Mouse (Mus musculus): ENCODE data around the gene Cops6. TPM values are rescaled to one million over a fixed set of nuclear protein-coding genes. Genes with fewer than 3 reads are reported as not detected.

Gene Cops6
- total RNA-seq, 2 experiments from 2014 or later, result 139 to 142 TPM

DNA sequence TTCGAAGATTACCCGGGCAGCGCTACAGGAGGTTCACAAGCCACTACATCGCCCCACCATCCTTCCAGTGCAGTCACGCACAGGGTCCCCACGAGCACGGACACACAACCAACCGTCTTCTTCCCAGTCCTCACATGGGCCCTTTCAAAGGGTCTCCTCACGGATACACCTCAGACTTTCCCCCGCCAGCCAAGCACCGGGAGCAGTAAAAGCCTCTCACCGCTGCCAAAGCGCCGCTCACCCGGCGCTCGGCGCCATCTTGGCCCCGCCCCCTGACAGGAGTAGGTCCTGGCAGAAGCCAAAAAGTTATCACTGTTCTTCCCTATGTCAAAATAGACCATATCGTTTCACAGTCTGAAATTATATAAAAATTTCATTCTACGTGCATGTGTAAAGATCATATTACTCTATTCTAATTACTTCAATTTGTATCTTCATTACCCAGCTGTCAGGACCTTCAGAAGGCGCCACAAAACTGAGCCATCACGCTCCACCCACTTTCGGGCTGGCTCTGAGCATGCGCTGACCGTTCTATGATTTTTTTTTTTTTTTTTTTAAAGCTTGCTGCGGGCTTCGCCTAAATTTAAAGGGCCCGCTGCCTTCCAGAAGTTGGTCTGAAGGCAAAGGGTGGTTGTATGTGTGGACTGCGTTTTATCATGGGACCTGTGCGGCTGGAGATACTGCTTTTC lies 26.2 kb downstream of the Cops6 start, which contains the start of the genes Taf6 and Cnpy4:
TSS of gene Taf6 (minus strand) at position 502 of the 689 bp plus-strand sequence.
TSS of gene Cnpy4 (plus strand) at position 536 of the 689 bp plus-strand sequence.
- peak; percentile 74 to 86 for DNase-seq (ENCODE audit: low spot score in 2 of 2)

DNA sequence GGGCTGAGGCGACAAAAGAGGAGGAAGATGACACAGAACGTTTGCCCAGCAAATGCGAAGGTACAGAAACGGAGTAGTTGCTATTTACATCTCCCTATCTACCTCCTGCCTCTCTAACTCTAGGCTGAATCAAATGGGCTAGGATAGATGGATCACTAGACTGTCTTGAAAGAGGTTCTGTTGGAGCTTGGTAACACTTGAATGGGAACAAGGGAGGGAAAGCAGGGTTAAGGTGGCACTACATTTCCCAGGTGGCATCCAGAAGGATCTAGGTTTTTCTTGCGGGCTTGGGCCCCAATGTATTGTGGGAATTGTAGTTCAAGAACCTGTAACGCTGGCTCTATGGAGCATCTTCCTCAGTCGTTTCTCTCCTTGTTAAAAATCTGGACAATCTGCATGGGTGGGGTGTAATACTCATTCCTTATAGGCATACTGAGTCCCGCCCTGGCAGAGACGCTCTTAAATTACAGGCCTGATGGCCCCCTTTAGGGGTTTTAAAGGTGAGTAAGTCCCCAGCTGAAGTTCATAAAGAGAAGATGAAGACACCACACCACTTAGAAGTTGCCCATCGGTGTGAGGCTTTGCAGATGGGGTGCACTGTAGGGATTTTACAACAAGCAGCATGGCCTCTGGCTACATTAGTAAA lies 26.9 kb downstream of the Cops6 start:
- DNase-seq (ENCODE audit: low spot score in 2 of 2), result peak; percentile 68 to 90

DNA sequence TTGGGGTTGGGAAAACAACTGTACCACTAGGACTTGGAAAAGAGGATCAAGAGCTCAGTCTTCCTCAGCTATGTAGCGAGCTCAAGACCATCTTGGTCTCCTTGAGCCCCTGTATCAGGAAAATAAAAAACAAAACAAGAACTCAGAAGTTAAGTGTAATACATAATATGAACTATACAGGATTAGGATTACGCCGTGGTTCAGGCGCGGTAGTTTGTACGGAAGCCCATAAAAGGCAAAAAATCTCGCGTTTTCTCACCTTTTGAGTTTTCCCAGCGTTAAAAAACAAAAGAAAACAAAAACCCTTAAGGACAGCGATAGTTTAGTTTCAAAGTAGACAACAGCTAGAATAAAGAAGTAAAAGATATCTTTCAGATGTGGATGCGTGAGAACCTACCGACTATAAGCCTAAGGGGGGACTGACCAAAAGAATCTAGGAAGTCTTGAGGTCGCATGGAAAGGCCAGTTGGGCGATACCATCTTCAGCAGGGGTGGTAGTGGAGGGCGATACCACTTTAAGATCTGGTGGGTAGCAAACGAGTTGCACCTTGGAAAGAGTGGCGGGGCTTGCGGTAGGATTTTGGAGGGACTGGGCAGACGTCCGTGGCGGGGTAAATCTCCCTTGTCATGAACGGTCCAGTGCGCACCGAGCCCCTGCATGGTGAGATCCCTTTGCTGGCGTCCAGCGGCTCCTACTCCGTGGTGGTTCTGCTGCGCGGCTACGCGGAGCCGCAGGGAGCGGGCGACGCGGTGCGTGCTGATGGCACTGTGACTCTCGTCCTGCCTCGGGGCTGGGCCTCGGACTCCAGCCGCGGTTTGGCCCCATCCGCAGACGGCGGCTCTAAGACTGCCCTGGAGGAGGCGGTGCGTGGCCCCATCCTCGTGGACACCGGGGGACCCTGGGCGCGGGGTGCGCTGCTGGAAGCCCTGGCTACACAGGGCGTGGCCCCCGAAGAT lies 33.2 kb downstream of the Cops6 start, which contains the start of gene Mblac1:
TSS of gene Mblac1 (plus strand) at position 544 of the 957 bp plus-strand sequence.
- peak; percentile 56 to 91 for DNase-seq (ENCODE audit: low spot score in 2 of 2)

DNA sequence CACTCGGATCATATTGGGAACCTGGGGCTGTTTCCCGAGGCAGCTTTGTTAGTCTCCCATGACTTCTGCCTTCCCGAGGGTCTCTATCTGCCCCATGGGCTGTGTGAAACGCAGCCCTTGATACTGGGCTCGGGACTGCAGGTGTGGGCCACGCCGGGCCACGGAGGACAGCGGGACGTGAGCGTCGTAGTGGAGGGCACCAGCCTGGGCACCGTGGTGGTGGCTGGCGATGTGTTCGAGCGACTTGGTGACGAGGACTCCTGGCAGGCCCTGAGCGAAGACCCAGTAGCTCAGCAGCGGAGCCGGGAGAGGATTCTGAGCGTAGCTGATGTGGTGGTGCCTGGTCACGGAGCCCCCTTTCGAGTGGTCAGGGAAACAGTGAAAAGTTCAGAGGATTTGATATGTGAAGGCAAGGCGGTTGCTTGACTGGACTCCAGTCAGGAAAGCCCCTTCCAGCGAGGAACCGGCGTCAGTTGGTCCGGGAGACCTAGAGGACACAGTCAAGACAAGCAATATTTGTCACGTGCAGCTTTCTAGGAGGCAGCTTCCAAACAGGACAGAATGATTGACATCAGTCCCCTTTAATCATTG lies 34.0 kb downstream of the Cops6 start:
- peak; percentile 21 to 36 for DNase-seq (ENCODE audit: low spot score in 2 of 2)

DNA sequence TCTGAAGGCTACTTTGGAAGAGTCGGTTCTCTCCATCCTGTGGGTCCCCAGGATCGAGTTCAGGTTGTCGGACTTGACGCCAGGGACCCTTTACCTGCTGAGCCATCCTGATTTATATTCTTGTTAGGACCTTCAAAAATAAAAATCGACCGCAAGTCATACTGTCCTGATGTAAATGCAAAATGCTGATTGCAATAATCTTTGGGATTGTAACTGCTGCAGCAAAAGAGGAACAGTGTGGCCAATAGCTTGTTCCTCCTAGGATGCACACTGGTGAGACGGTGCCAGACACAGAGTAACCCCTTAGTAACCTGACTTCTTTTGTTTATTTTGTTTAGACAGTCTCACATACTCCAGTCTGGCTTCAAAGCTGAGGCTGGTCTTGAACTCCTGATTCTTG lies 34.6 kb downstream of the Cops6 start:
- DNase-seq (ENCODE audit: low spot score in 2 of 2), result no peak

DNA sequence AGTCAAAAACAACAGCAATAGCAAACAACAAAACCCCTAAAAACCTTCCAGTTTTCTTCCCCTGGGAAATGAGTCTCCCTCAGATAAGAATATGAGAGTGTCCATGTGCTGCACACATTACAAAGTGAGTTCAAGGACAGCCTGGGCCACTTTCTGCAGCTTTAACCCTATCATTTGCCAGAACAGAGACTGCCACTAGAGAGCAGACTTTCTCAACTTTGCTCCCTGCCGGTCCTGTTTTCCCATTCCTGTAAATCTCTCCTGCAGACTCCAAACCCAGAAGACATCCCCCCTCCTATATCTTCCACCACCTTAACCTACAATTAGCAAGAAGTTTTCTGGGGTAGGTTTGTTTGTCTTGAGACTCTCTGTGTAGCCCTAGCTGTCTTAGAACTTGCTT lies 38.7 kb downstream of the Cops6 start:
- DNase-seq (ENCODE audit: low spot score in 2 of 2), result peak in 1 of 2 experiments; percentile 30

DNA sequence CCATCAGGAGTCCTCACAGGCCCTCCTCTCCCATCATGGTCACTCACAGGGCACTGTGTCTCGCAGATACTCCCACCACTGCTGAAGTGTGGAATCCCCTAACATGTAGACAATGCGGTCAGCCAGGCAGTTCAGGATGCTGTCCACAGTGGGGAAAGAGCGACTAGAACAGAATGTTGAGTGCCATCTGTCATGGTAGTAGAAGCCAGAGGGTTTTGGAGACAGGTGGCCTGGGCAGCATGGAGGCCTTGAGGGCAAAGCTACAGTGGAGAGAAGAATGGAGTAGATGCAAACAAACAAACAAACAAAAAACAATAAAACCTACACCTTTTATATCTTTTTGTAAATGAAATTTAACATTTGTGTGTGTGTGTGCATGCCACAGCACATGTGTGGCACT lies 41.2 kb downstream of the Cops6 start:
- DNase-seq (ENCODE audit: low spot score in 2 of 2), result no peak

DNA sequence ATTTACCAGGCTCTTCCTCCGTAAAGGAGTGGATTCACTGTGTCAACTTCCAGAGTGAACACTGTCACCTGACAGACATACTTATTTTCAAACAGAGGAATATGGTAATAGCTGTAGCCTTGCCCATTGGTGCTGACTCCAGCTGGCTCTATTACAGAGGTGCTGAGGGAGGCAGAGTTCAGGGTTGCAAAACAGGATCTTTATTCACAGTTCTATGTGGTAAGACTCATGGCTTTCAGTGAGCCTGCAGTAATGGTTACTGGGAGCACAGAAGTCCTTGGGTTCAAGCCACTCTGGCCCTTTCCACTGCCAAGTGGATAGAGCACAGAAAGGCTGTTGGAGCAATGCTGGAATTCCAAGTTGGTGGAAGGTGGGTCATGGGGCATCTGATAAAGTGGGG lies 46.4 kb downstream of the Cops6 start:
- no peak for DNase-seq (ENCODE audit: low spot score in 2 of 2)

DNA sequence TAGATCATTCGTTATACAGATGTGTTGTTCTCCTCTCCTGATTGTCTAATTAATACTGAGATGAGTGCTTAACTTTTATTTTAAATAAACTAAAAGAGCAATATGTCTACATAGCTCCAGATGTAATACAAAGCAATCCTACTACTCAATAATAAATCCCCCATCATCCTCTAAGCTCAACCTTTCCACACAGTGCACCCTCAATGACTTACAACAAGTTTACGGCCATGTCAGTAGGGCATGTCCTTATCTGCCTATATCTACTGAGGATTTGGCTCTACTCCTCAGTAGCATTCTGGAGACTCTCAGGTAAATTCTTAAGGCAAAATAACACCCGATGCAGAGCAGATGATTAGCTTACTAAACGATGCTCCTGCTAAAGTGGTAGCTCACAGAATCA lies 47.0 kb downstream of the Cops6 start:
- no peak for DNase-seq (ENCODE audit: low spot score in 2 of 2)

Small RNA genes lying within 50 kb of the gene (microRNA-seq; reads per million reads assigned to microRNA genes)
- gene Mir106b (405 to 589 reads per million in 2 experiments), gene Mir25 (53.1 to 74.3 reads per million in 2 experiments), gene Mir93 (1,064 to 1,415 reads per million in 2 experiments)

Other genes starting within 250 kb of the Cops6 start
- gene Cyp3a13, start 239.5 kb upstream of the Cops6 start, total RNA-seq (2021), result under 1 TPM; 0.15 to 0.25 TPM
- gene Gjc3, start 198.0 kb upstream of the Cops6 start, total RNA-seq (2021), result 10 to 100 TPM; 21.4 to 22.4 TPM
- gene Azgp1, start 179.6 kb upstream of the Cops6 start, total RNA-seq (2021), result not detected
- gene Smok3a, start 139.8 kb upstream of the Cops6 start, total RNA-seq (2021), result not detected
- gene Smok3b, start 139.6 kb upstream of the Cops6 start, total RNA-seq (2021), result not detected
- gene Smok3c, start 107.9 kb upstream of the Cops6 start, total RNA-seq (2021), result not detected
- gene Zkscan1, start 76.0 kb upstream of the Cops6 start, total RNA-seq (2021), result 10 to 100 TPM; 39.6 to 42.2 TPM
- 10 to 100 TPM; 13.9 to 15.7 TPM for gene Zscan21, start 44.2 kb upstream of the Cops6 start, total RNA-seq (2021)
- 10 to 100 TPM; 10.6 to 13.2 TPM for gene Zfp113, start 5.3 kb upstream of the Cops6 start, total RNA-seq (2021)
- 10 to 100 TPM; 19.5 to 25.4 TPM for gene Ap4m1, start 10.9 kb downstream of the Cops6 start, total RNA-seq (2021)
- gene Mcm7, start 11.4 kb downstream of the Cops6 start, total RNA-seq (2021), result 10 to 100 TPM; 15.8 to 16.4 TPM
- gene Taf6, start 26.4 kb downstream of the Cops6 start, total RNA-seq (2021), result 10 to 100 TPM; 42.0 to 43.7 TPM
- 10 to 100 TPM; 14.6 to 15.3 TPM for gene Cnpy4, start 26.4 kb downstream of the Cops6 start, total RNA-seq (2021)
- gene Mblac1, start 33.2 kb downstream of the Cops6 start, total RNA-seq (2021), result 1 to 10 TPM; 6.8 to 8.9 TPM
- gene Nxpe5, start 64.8 kb downstream of the Cops6 start, total RNA-seq (2021), result not detected
- 10 to 100 TPM; 54.4 to 55.9 TPM for gene Lamtor4, start 94.4 kb downstream of the Cops6 start, total RNA-seq (2021)
- 10 to 100 TPM; 72.5 to 73.6 TPM for gene BC037034, start 103.0 kb downstream of the Cops6 start, total RNA-seq (2021)
- 1 to 10 TPM; 3.6 to 4.1 TPM for gene Gal3st4, start 111.8 kb downstream of the Cops6 start, total RNA-seq (2021)
- gene Gm43720, start 118.9 kb downstream of the Cops6 start, total RNA-seq (2021), result not detected
- 1 to 10 TPM; 1.2 to 1.5 TPM for gene Gpc2, start 118.9 kb downstream of the Cops6 start, total RNA-seq (2021)
- 1 to 10 TPM in 1 of 2 experiments, under 1 TPM in 1; 0.47 to 1.1 TPM for gene Stag3, start 119.2 kb downstream of the Cops6 start, total RNA-seq (2021)
- under 1 TPM in 1 of 2 experiments, not detected in 1; 0.40 TPM for gene Pvrig, start 180.9 kb downstream of the Cops6 start, total RNA-seq (2021)

Data from layer of hippocampus, adult 18-20 months (tissue).